7 mouse cellular contexts compared by ENCODE assay signal in genomic region chr11:21182709-21183108, GRCm38 (mm10).
"Had no signal": no experiment of that assay in that cellular context is flagged by ENCODE, and none has a peak within 500 bp of the region (broad histone marks: within the 10 kb centered on the region; RNA-seq: fewer than 3 reads in every experiment).

No protein-coding gene starts in this region.

- DNase-seq: kidney, adult 8-10 months; kidney, postnatal 25 days; layer of hippocampus, postnatal 36 days; lung, postnatal 4 days; retina, postnatal 1 day; thymus, adult 2 months; thymus, postnatal 25 days had no signal
